Mouse (Mus musculus) embryonic facial prominence, embryonic 10.5 days (tissue): ENCODE results near the gene Nyap1. TPM values are rescaled to one million over a fixed set of nuclear protein-coding genes. Genes with fewer than 3 reads are reported as not detected.

ENCODE experiments used
- DNase-seq: peaks from one replicate; pipeline ENCODE4 v3.0.0-alpha.2; 2017; ENCODE audit warnings: low spot score
- H3K27ac ChIP-seq: fragments of 300-500 bp; sonication (generic); replicated peaks from 2 replicates; pipeline ENCODE4 v1.5.1; 2016; ENCODE audit warnings: mild to moderate bottlenecking
- H3K27me3 ChIP-seq: fragments of 300-500 bp; sonication (generic); replicated peaks from 2 replicates; pipeline ENCODE4 v1.6.1; 2016; ENCODE audit warnings: low read depth, mild to moderate bottlenecking; ENCODE audit not compliant: poor library complexity, severe bottlenecking
- H3K36me3 ChIP-seq: fragments of 300-500 bp; sonication (generic); replicated peaks from 2 replicates; pipeline ENCODE4 v1.6.1; 2016; ENCODE audit warnings: mild to moderate bottlenecking, moderate library complexity
- H3K4me1 ChIP-seq: fragments of 300-500 bp; sonication (generic); 2 replicates; pipeline ENCODE4 v1.6.1; 2016
- H3K4me3 ChIP-seq: fragments of 300-500 bp; sonication (generic); 2 replicates; pipeline ENCODE4 v1.5.1; 2016; ENCODE audit warnings: mild to moderate bottlenecking, moderate library complexity
- H3K9me3 ChIP-seq: fragments of 300-500 bp; sonication (generic); 2 replicates; pipeline ENCODE4 v1.6.1; 2016; ENCODE audit warnings: mild to moderate bottlenecking
- WGBS: fragments of 180-500 bp; shearing (Covaris S2); methylation state at CpG from one replicate; pipeline ENCODE4 v1.1.7; 2016; 5-methylcytosine and 5-hydroxymethylcytosine counted together
- polyA plus RNA-seq: library from polyadenylated mRNA; unstranded; fragments of >200 nt; fragmentation: Nextera tagmentation; extraction: Ambion mirVana; gene quantifications from 2 replicates; pipeline ENCODE4 v1.2.1, GENCODE M21; 2016

Nyap1 gene
- polyA plus RNA-seq, 1 experiment from 2014 or later = 3.0 TPM

GRCm38 (mm10) chr5:137747326-137747961, 6.0 kb upstream of the Nyap1 start:
- H3K27ac ChIP-seq = peak overlapping the region; percentile 93
- peak; percentile 37 for DNase-seq
- peaks cover 40% of the 10 kb centered on the region for H3K4me1 ChIP-seq
- no peaks in the 10 kb centered on the region for H3K9me3 ChIP-seq
- WGBS = 5% methylated on average over 26 of the region's 26 CpGs
- peak overlapping the region; percentile 88 for H3K4me3 ChIP-seq
- peaks cover 31% of the 10 kb centered on the region for H3K36me3 ChIP-seq
- H3K27me3 ChIP-seq = no peaks in the 10 kb centered on the region

GRCm38 (mm10) chr5:137746851-137747325, 5.5 kb upstream of the Nyap1 start:
- peaks cover 43% of the 10 kb centered on the region for H3K4me1 ChIP-seq
- H3K27ac ChIP-seq = peak overlapping the region; percentile 93
- peak overlapping the region; percentile 88 for H3K4me3 ChIP-seq
- no peaks in the 10 kb centered on the region for H3K27me3 ChIP-seq
- DNase-seq = peak; percentile 43
- peaks cover 25% of the 10 kb centered on the region for H3K36me3 ChIP-seq
- under 1% methylated on average over 16 of the region's 16 CpGs for WGBS
- H3K9me3 ChIP-seq = no peaks in the 10 kb centered on the region

DNA sequence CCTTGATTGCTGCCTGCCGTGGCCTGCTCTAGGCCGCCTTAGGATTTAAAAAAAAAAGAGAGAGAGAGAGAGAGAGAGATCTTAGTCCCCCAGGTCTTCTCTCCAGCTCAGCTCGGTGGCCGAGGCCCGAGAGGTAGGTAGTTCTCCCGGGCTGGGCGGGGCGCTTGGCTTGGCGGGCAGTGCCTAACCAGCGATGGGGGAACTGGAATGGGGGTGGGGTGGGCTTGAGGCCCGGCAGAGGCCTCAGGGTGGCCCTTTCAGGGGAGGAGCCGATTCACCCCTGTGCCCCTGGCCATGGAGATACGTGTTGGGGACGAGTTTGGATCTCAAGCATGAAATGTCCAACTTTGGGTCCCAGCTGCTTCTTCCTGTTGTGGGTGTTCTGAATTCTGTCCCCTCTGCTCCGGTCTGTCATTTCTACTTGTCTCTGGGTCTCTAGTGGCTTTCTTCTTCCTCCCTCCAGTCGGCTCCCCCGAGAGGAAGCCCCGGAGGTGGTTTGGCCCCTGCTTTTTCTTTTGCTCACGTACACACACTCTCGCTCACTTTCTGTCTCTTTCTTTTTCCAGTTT, 5.0 kb upstream of the Nyap1 start:
- H3K27ac ChIP-seq = peak overlapping the region; percentile 93
- under 1% methylated on average over 20 of the region's 20 CpGs for WGBS
- H3K9me3 ChIP-seq = no peaks in the 10 kb centered on the region
- H3K36me3 ChIP-seq = peaks cover 20% of the 10 kb centered on the region
- peak overlapping the region; percentile 88 for H3K4me3 ChIP-seq
- peaks cover 49% of the 10 kb centered on the region for H3K4me1 ChIP-seq
- no peaks in the 10 kb centered on the region for H3K27me3 ChIP-seq
- DNase-seq = peak; percentile 81

GRCm38 (mm10) chr5:137745214-137746171, 4.1 kb upstream of the Nyap1 start, which contains the start of gene Tsc22d4:
TSS of gene Tsc22d4 (plus strand) at chr5:137745730.
- Histone ChIP-seq H3K9me3 (no peaks in the 10 kb centered on the region), H3K4me3 (peak within 1 kb of the TSS; percentile 88), H3K27ac (peak within 1 kb of the TSS; percentile 93), H3K27me3 (no peaks in the 10 kb centered on the region), H3K4me1 (peaks cover 57% of the 10 kb centered on the region), H3K36me3 (peaks cover 11% of the 10 kb centered on the region)
- WGBS = 6% methylated on average over 28 of the region's 28 CpGs
- peak; percentile 91 for DNase-seq

DNA sequence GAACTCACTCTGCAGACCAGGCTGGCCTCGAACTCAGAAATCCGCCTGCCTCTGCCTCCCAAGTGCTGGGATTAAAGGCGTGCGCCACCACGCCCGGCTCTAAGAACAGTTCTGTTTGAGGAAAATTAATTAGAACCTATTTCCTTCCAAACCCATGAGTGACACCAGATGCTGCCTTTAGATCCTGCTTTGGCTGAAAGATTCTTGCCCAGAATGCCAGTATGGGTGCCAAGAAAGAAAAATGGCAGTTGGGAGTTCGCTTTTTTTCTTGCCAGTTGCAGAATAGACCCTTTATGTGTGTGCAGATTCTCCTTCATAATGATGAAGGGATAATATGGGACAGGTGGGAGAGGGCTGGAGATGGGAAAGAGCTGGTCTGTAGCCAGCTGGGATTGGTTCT, 2.8 kb upstream of the Nyap1 start:
- peaks cover 66% of the 10 kb centered on the region for H3K4me1 ChIP-seq
- WGBS = 90% methylated on average over 7 of the region's 7 CpGs
- H3K27ac ChIP-seq = no peak overlapping the region
- H3K36me3 ChIP-seq = peaks cover 2% of the 10 kb centered on the region; the same call in 1 of the 2 replicates
- no peak overlapping the region for H3K4me3 ChIP-seq
- no peak for DNase-seq
- no peaks in the 10 kb centered on the region for H3K27me3 ChIP-seq
- H3K9me3 ChIP-seq = no peaks in the 10 kb centered on the region

- H3K9me3 ChIP-seq = no peaks in the 10 kb centered on the region
- peaks cover 64% of the 10 kb centered on the region for H3K4me1 ChIP-seq
- no peak overlapping the region for H3K4me3 ChIP-seq
- 92% methylated on average over 6 of the region's 6 CpGs for WGBS
- H3K36me3 ChIP-seq = peaks cover 2% of the 10 kb centered on the region
- no peaks in the 10 kb centered on the region for H3K27me3 ChIP-seq
- no peak for DNase-seq
- no peak overlapping the region for H3K27ac ChIP-seq
These were observed 1.4 kb upstream of the Nyap1 start for GRCm38 (mm10) chr5:137742836-137743235.

DNA sequence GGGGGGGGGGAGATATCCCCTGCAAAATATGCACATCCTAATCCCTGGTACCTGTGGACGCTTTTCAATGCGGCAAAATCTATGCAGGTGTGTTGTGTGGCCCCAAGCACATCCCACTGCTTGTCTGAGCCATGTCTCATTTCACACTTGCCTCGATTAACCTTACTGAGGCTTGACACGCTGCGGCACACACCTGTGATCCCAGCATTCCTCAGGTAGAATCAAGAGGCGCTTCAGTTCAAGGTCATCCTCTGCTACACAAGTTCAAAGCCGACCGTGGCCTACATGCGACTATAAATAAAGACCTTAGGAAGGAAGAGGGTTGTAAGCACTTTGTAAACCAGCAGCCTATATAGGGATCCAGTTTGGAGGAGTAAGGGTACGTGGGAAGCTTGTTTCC, 641 bp upstream of the Nyap1 start:
- H3K4me3 ChIP-seq = peak overlapping the region; percentile 89
- no peak overlapping the region for H3K27ac ChIP-seq
- H3K4me1 ChIP-seq = peaks cover 59% of the 10 kb centered on the region
- no peak for DNase-seq
- 60% methylated on average over 10 of the region's 10 CpGs for WGBS
- peaks cover 8% of the 10 kb centered on the region for H3K36me3 ChIP-seq
- no peaks in the 10 kb centered on the region for H3K9me3 ChIP-seq
- no peaks in the 10 kb centered on the region for H3K27me3 ChIP-seq

DNA sequence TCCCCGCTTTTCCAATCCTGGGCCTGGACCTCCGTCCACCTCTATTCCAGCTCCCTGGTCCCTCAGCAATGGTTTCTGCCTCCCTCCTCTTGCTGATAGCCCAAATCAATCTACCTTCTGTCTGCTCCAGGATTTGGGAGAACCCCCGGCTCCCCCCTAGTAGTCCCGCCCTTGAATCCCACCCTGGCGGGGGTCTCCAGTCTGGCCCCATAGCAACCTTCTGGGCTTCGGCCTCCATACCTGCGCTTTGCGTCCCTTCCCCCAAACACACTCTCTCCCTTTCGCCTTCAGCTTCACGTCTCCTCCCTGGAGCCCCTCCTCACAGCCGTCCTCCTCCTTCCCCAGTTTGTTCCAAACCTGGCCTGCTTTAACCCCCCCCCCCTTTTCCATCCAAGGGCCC, 901 bp downstream of the Nyap1 start:
- DNase-seq = peak; percentile 45
- Histone ChIP-seq H3K4me3 (peak overlapping the region; percentile 89), H3K36me3 (peaks cover 23% of the 10 kb centered on the region), H3K27ac (peak overlapping the region; percentile 91), H3K4me1 (peaks cover 49% of the 10 kb centered on the region), H3K9me3 (no peaks in the 10 kb centered on the region), H3K27me3 (no peaks in the 10 kb centered on the region)
- 11% methylated on average over 11 of the region's 11 CpGs for WGBS

GRCm38 (mm10) chr5:137739471-137739870, 1.9 kb downstream of the Nyap1 start:
- H3K4me3 ChIP-seq = peak overlapping the region; percentile 89; the same call in 1 of the 2 replicates
- no peaks in the 10 kb centered on the region for H3K9me3 ChIP-seq
- WGBS = 60% methylated on average over 9 of the region's 9 CpGs
- peaks cover 55% of the 10 kb centered on the region for H3K4me1 ChIP-seq
- DNase-seq = no peak
- H3K27ac ChIP-seq = peak overlapping the region; percentile 21; the same call in 1 of the 2 replicates
- peaks cover 33% of the 10 kb centered on the region for H3K36me3 ChIP-seq
- H3K27me3 ChIP-seq = no peaks in the 10 kb centered on the region

- DNase-seq = no peak
- Histone ChIP-seq H3K36me3 (peaks cover 41% of the 10 kb centered on the region), H3K27me3 (no peaks in the 10 kb centered on the region), H3K9me3 (no peaks in the 10 kb centered on the region), H3K4me1 (peaks cover 65% of the 10 kb centered on the region), H3K4me3 (peak overlapping the region; percentile 89; the same call in 1 of the 2 replicates), H3K27ac (peak overlapping the region; percentile 21; the same call in 1 of the 2 replicates)
- 53% methylated on average over 5 of the region's 5 CpGs for WGBS
These were observed 2.9 kb downstream of the Nyap1 start for GRCm38 (mm10) chr5:137738516-137738915.

DNA sequence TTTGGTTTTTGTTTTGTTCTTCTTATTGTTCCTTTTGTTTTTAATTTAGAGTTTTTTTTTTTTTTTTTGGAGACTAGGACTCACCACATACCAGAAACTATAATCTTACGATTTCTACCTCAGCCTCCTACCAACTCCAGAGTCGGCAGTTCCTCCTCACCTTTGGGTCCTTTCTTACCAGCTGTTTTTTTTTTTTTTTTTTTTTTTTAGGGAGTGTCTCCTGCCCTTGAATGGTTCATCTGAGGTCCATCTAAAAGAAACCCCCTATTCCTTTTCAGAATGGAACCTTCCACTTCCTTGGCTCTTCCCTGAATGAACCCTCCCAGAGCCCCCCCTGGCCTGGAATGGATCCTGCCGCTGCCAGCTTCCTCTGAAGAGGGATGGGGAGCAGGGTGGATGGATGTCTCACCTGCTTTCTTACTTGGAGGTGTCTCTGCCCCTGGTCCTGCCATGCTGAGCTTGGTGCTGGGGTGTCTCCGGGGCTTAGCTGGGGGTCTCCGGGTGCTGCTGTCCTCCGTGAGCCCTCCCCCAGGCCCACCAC, 3.9 kb downstream of the Nyap1 start:
- Histone ChIP-seq H3K27ac (peak overlapping the region; percentile 51), H3K4me1 (peaks cover 72% of the 10 kb centered on the region), H3K4me3 (peak overlapping the region; percentile 23; the same call in 1 of the 2 replicates), H3K27me3 (no peaks in the 10 kb centered on the region), H3K9me3 (no peaks in the 10 kb centered on the region), H3K36me3 (peaks cover 51% of the 10 kb centered on the region)
- WGBS = 86% methylated on average over 6 of the region's 6 CpGs
- no peak for DNase-seq
